Mouse (Mus musculus) cerebellum, adult 2 months (tissue): ENCODE measurements around the gene Notum. TPM values are rescaled to one million over a fixed set of nuclear protein-coding genes. Genes with fewer than 3 reads are reported as not detected.
A peak's percentile ranks its signal among the peaks of the same experiment; 100 is the strongest.

Experiments
- DNase-seq, 2 experiments: peaks; one replicate each; pipeline ENCODE4 v3.0.0; 2021
- H3K27ac ChIP-seq: fragments of 200-500 bp; 2 replicates; pipeline ENCODE4 v1.5.1; 2012; ENCODE audit warnings: low read length, control low read depth, inconsistent platforms; ENCODE audit not compliant: insufficient read depth
- H3K27me3 ChIP-seq: fragments of 200-500 bp; 2 replicates; pipeline ENCODE4 v1.6.1; 2012; ENCODE audit warnings: inconsistent platforms, mild to moderate bottlenecking, low read length, moderate library complexity; ENCODE audit not compliant: control insufficient read depth, insufficient read depth
- H3K4me1 ChIP-seq: fragments of 200-500 bp; 2 replicates; pipeline ENCODE4 v1.6.1; 2011; ENCODE audit warnings: low read length; ENCODE audit not compliant: control insufficient read depth, insufficient read depth
- H3K4me3 ChIP-seq: fragments of 200-500 bp; replicated peaks from 2 replicates; pipeline ENCODE3; 2011; ENCODE audit warnings: mild to moderate bottlenecking, low read depth, low read length, control low read depth; ENCODE audit not compliant: insufficient read depth
- CTCF ChIP-seq: fragments of 200-500 bp; IDR thresholded peaks from 2 replicates; pipeline ENCODE4 v1.5.1; 2011; ENCODE audit warnings: low read depth, mild to moderate bottlenecking, control low read depth, low read length, moderate library complexity, borderline replicate concordance; ENCODE audit not compliant: insufficient read depth
- POLR2A ChIP-seq: fragments of 200-500 bp; IDR thresholded peaks from 2 replicates; pipeline ENCODE4 v1.6.1; 2011; ENCODE audit warnings: low read length, control low read depth, borderline replicate concordance; ENCODE audit not compliant: insufficient read depth
- WGBS: fragments of 180-500 bp; shearing (Covaris S2); methylation state at CpG from one replicate; pipeline ENCODE4 v1.1.7; 2018; 5-methylcytosine and 5-hydroxymethylcytosine counted together
- polyA plus RNA-seq: library from polyadenylated mRNA; depleted of rRNA; stranded (reverse); fragments of >200 nt; gene quantifications from 2 replicates; pipeline ENCODE4 v1.2.3, GENCODE M21; 2012

Gene Notum
- polyA plus RNA-seq, 1 experiment = 5.9 TPM

DNA sequence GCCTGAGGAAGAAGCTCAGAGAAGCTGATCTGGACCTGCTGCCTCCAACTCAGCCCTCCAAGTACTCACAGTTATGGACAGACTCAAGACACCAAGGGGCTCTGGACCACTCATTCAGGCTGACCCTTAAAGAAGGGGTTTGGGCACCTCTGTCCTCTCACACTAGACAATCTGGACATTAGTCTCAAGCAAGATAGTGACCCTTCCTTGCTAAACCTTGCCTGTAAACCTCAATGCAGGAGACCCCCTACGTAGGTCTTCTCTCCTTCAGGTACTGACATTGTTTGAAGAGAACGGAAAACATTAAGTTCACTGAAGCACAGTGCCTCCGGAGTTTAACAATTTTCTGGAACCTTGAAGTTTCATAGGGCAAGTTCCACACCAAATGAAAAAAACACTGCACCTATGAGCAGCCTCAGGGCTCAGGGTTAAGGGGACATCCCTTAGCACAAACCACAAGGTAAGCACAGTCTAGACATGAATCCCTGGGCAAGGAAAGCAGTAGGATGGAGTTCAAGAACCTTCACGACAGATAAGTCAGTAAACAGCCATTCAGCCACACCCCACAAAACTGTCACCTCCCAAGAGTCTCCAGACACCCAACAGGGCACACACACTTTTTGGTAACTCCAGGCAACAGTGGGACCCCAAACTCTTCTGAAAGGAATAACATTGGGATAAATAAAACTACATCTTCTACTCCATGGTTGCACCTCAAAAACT is 29.1 kb downstream of the Notum start:
- 64% methylated on average over 4 of the region's 4 CpGs for WGBS
- Histone ChIP-seq H3K27ac (no peak overlapping the region), H3K27me3 (no peaks in the 10 kb centered on the region), H3K4me1 (peaks cover 19% of the 10 kb centered on the region), H3K4me3 (peak overlapping the region; percentile 65)
- TF ChIP-seq POLR2A (no peak), CTCF (no peak)
- peak in 1 of 2 experiments; percentile 7 for DNase-seq

- 37% methylated on average over 7 of the region's 7 CpGs for WGBS
- Histone ChIP-seq H3K4me3 (no peak overlapping the region), H3K27ac (no peak overlapping the region), H3K27me3 (no peaks in the 10 kb centered on the region), H3K4me1 (peaks cover 19% of the 10 kb centered on the region)
- no peak for TF ChIP-seq POLR2A
- TF ChIP-seq CTCF = no peak
- DNase-seq = peak in 1 of 2 experiments; percentile 10
These were observed 29.9 kb downstream of the Notum start for GRCm38 (mm10) chr11:120630881-120631725.

DNA sequence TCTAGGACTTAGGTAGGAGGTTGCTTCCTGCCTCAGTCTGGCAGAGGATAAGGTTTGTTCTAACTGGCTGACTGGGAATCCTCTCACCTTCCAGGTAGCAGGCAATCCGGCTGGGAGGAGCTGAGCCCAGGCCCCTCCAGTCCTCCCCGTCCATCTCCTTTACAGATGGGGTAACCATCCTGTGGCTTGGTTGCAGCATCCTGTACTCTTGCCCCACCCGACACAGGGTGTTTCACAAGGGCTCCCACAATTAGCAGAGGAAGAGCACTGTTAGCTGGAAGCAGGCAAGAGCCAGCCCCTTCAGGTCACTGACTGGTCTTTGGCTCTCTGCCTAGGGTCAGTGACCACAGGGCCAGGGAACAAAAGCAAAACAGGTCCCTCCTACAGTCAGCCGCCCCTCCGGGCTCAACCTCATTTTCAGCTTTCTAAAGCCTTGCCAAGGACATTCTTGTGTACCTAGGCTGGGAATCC is 30.5 kb downstream of the Notum start:
- Histone ChIP-seq H3K4me1 (peaks cover 22% of the 10 kb centered on the region), H3K27me3 (no peaks in the 10 kb centered on the region), H3K27ac (peak overlapping the region; percentile 33), H3K4me3 (no peak overlapping the region)
- TF ChIP-seq POLR2A = no peak
- TF ChIP-seq CTCF = no peak
- 42% methylated on average over 5 of the region's 5 CpGs for WGBS
- no peak for DNase-seq

GRCm38 (mm10) chr11:120629911-120630310 is 31.1 kb downstream of the Notum start:
- WGBS = 16% methylated on average over 7 of the region's 7 CpGs
- DNase-seq = peak in 1 of 2 experiments; percentile 21
- Histone ChIP-seq H3K4me1 (peaks cover 26% of the 10 kb centered on the region), H3K27me3 (no peaks in the 10 kb centered on the region), H3K4me3 (no peak overlapping the region), H3K27ac (peak overlapping the region; percentile 33; the same call in 1 of the 2 replicates)
- TF ChIP-seq CTCF = no peak
- TF ChIP-seq POLR2A = no peak

DNA sequence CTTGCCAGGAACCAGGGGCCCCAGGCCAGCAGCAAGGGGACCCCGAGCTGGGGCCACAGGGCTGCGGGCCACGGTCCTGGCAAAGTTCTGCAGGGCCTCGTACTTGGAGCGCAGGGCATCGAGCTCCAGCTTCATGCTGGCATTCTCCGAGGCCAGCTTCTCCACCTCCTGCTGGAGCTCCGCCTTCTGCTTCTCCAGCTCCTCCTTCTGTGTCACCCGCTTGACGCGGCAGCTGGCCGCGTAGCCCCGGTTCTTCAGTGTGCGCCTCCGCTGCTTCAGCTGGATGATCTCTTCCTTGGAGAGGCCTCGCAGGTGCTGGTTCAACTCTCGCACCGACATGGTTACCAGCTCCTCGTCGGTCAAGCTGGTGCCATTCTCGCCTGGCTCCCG is 31.6 kb downstream of the Notum start:
- 43% methylated on average over 23 of the region's 23 CpGs for WGBS
- no peak overlapping the region for H3K4me3 ChIP-seq
- peak in 1 of 2 experiments; percentile 43 for DNase-seq
- H3K4me1 ChIP-seq = peaks cover 26% of the 10 kb centered on the region
- no peaks in the 10 kb centered on the region for H3K27me3 ChIP-seq
- no peak overlapping the region for H3K27ac ChIP-seq
- TF ChIP-seq CTCF (no peak), POLR2A (no peak)

- Histone ChIP-seq H3K4me1 (peaks cover 26% of the 10 kb centered on the region), H3K27ac (no peak overlapping the region), H3K27me3 (no peaks in the 10 kb centered on the region), H3K4me3 (no peak overlapping the region)
- DNase-seq = peak in 1 of 2 experiments; percentile 22
- WGBS = 90% methylated on average over 23 of the region's 23 CpGs
- TF ChIP-seq CTCF (no peak), POLR2A (no peak)
These were observed 32.2 kb downstream of the Notum start for GRCm38 (mm10) chr11:120628601-120629340.
